ENCODE assay signal across 33 mouse cellular contexts in genomic region chr11:53486351-53486750, GRCm38 (mm10). TPM values are rescaled to one million over a fixed set of nuclear protein-coding genes. Genes with fewer than 3 reads are reported as not detected.
DNase-seq lines count a peak whose midpoint lies in the region; ATAC-seq and TF ChIP-seq lines count a peak whose summit lies in the region.
"Had no signal": no experiment of that assay in that cellular context is flagged by ENCODE, and none has a peak within 500 bp of the region (broad histone marks: within the 10 kb centered on the region; RNA-seq: fewer than 3 reads in every experiment).

No protein-coding gene starts in this region.

- TF ChIP-seq CTCF in kidney, postnatal 0 days (IDR thresholded peaks at IDR 0.05; ENCODE audit: low read depth): no peak
- TF ChIP-seq CTCF in liver, postnatal 0 days (IDR thresholded peaks at IDR 0.05; ENCODE audit: low read depth): no peak

- H3K9ac ChIP-seq in kidney, postnatal 0 days (ENCODE audit: low read depth, low read length): no peak overlapping the region
- no peak overlapping the region for H3K9ac ChIP-seq in liver, postnatal 0 days (replicated peaks)
- H3K9ac ChIP-seq: intestine, embryonic 15.5 days; lung, embryonic 14.5 days had no signal

- DNase-seq in heart, embryonic 10.5 days (ENCODE audit: low spot score): no peak
- no peak for DNase-seq in heart, postnatal 36 days
- no peak for DNase-seq in kidney, postnatal 0 days (ENCODE audit: low spot score)
- no peak for DNase-seq in kidney, adult 8-10 months
- DNase-seq in embryonic facial prominence, embryonic 10.5 days (ENCODE audit: low spot score): no peak
- no peak for DNase-seq in adipocyte (ENCODE audit: low spot score)
- no peak for DNase-seq in liver, postnatal 0 days
- DNase-seq: adrenal gland, postnatal 10 days; B cell, adult 2 months; cerebellum, adult 11 months; gastrocnemius, postnatal 36 days; heart, adult 2 months; kidney, postnatal 25 days; layer of hippocampus, postnatal 36 days; liver, embryonic 13.5 days; lung, embryonic 14.5 days; retina, postnatal 1 day; right cerebral cortex, postnatal 25 days; spleen, adult 18-20 months; thymus, postnatal 14 days had no signal

- H3K4me2 ChIP-seq in kidney, postnatal 0 days (ENCODE audit: low read length): no peak overlapping the region
- H3K4me2 ChIP-seq in liver, postnatal 0 days (ENCODE audit: low read depth, low read length): no peak overlapping the region

- no peak overlapping the region for H3K27ac ChIP-seq in heart, embryonic 10.5 days
- no peak overlapping the region for H3K27ac ChIP-seq in kidney, postnatal 0 days
- H3K27ac ChIP-seq in embryonic facial prominence, embryonic 10.5 days (replicated peaks): no peak overlapping the region
- no peak overlapping the region for H3K27ac ChIP-seq in liver, postnatal 0 days (ENCODE audit: low read depth)
- H3K27ac ChIP-seq: heart, adult 2 months; hindbrain, embryonic 14.5 days; intestine, embryonic 15.5 days; limb, embryonic 13.5 days; liver, embryonic 13.5 days; midbrain, embryonic 13.5 days had no signal

- H3K4me3 ChIP-seq in heart, embryonic 10.5 days: peak overlapping the region; percentile 53; the same call in 1 of the 2 replicates
- no peak overlapping the region for H3K4me3 ChIP-seq in kidney, postnatal 0 days (replicated peaks; ENCODE audit: low read depth, low read length)
- H3K4me3 ChIP-seq in embryonic facial prominence, embryonic 10.5 days: peak overlapping the region; percentile 46; the same call in 1 of the 2 replicates
- H3K4me3 ChIP-seq in liver, postnatal 0 days (ENCODE audit: low read depth, low read length): no peak overlapping the region
- H3K4me3 ChIP-seq: heart, adult 2 months; liver, embryonic 13.5 days had no signal

- TF ChIP-seq EP300 in liver, postnatal 0 days (IDR thresholded peaks at IDR 0.05; ENCODE audit: low read depth): no peak

- peaks cover 20% of the 10 kb centered on the region for H3K4me1 ChIP-seq in heart, embryonic 10.5 days
- H3K4me1 ChIP-seq in kidney, postnatal 0 days (replicated peaks; ENCODE audit: insufficient read depth, low read length): 0 out of 2 replicates have a peak, but pooled peaks cover 2% of the 10 kb centered on the region
- peaks cover 25% of the 10 kb centered on the region for H3K4me1 ChIP-seq in embryonic facial prominence, embryonic 10.5 days
- peaks cover 13% of the 10 kb centered on the region for H3K4me1 ChIP-seq in liver, postnatal 0 days (ENCODE audit: insufficient read depth)

- no peaks in the 10 kb centered on the region for H3K9me3 ChIP-seq in heart, embryonic 10.5 days
- no peaks in the 10 kb centered on the region for H3K9me3 ChIP-seq in kidney, postnatal 0 days (replicated peaks; ENCODE audit: low read length)
- H3K9me3 ChIP-seq in embryonic facial prominence, embryonic 10.5 days: no peaks in the 10 kb centered on the region
- no peaks in the 10 kb centered on the region for H3K9me3 ChIP-seq in liver, postnatal 0 days (ENCODE audit: low read length)
- H3K9me3 ChIP-seq: intestine, embryonic 15.5 days; limb, embryonic 13.5 days; liver, embryonic 13.5 days; midbrain, embryonic 13.5 days had no signal

- WGBS in heart, embryonic 10.5 days: 63% methylated on average over 3 of the region's 3 CpGs
- WGBS in kidney, postnatal 0 days: 80% methylated on average over 3 of the region's 3 CpGs
- WGBS in embryonic facial prominence, embryonic 10.5 days: 57% methylated on average over 3 of the region's 3 CpGs
- WGBS in liver, postnatal 0 days (ENCODE audit: insufficient replicate concordance): 70% methylated on average over 3 of the region's 3 CpGs

- ATAC-seq in kidney, postnatal 0 days (replicated peaks; ENCODE audit: low FRiP score, low read depth): 0 out of 2 replicates have a peak, but pooled peaks have one; percentile 31
- ATAC-seq in liver, postnatal 0 days: no peak
- ATAC-seq: activated CD4-positive, CD25-positive, alpha-beta regulatory T cell, adult 4 months had no signal

- intact Hi-C loops in heart, postnatal 36 days (cut with DNase I): loop anchor here (5.0 kb wide), 1 partner anchor 96 kb away; no protein-coding TSS in a partner anchor

- peaks cover 38% of the 10 kb centered on the region for H3K27me3 ChIP-seq in heart, embryonic 10.5 days (ENCODE audit: insufficient read depth, poor library complexity, severe bottlenecking)
- no peaks in the 10 kb centered on the region for H3K27me3 ChIP-seq in kidney, postnatal 0 days (ENCODE audit: insufficient read depth, low read length)
- H3K27me3 ChIP-seq in embryonic facial prominence, embryonic 10.5 days (replicated peaks; ENCODE audit: low read depth, poor library complexity, severe bottlenecking): peaks cover 68% of the 10 kb centered on the region
- H3K27me3 ChIP-seq in liver, postnatal 0 days (ENCODE audit: insufficient read depth, low read length): peaks cover 12% of the 10 kb centered on the region
- H3K27me3 ChIP-seq: CH12.LX had no signal

- no peaks in the 10 kb centered on the region for H3K36me3 ChIP-seq in heart, embryonic 10.5 days
- H3K36me3 ChIP-seq in kidney, postnatal 0 days (ENCODE audit: insufficient read depth, low read length): no peaks in the 10 kb centered on the region
- no peaks in the 10 kb centered on the region for H3K36me3 ChIP-seq in embryonic facial prominence, embryonic 10.5 days (replicated peaks)
- no peaks in the 10 kb centered on the region for H3K36me3 ChIP-seq in liver, postnatal 0 days (replicated peaks; ENCODE audit: insufficient read depth, low read length)
- H3K36me3 ChIP-seq: intestine, embryonic 15.5 days; limb, embryonic 13.5 days; liver, embryonic 13.5 days; midbrain, embryonic 13.5 days had no signal

RNA-seq across cellular contexts. Expression of gene Sowaha, which starts 6.3 kb away (rescaled TPM):
- 0.32 and 0.38 TPM in 2 replicates for polyA plus RNA-seq in heart, embryonic 10.5 days (2016; fragmentation: Nextera tagmentation; extraction: Ambion mirVana)
- total RNA-seq in heart, postnatal 36 days (2021): under 1 TPM; 0.14 TPM
- 0.26 and 0.39 TPM in 2 replicates for polyA plus RNA-seq in kidney, postnatal 0 days (2015; fragmentation: Nextera tagmentation; extraction: Ambion mirVana)
- polyA plus RNA-seq in embryonic facial prominence, embryonic 10.5 days (2016; fragmentation: Nextera tagmentation; extraction: Ambion mirVana): 0.44 and 0.82 TPM in 2 replicates
- 7.4 and 7.9 TPM in 2 replicates for polyA plus RNA-seq in liver, postnatal 0 days (2015; fragmentation: Nextera tagmentation; extraction: Ambion mirVana)
- total RNA-seq: CH12.LX; megakaryocyte, adult 5-6 weeks had no signal
- polyA plus RNA-seq: activated CD4-positive, CD25-positive, alpha-beta regulatory T cell, adult 4 months had no signal

RNA-seq across cellular contexts. Expression of gene Gm9945, which starts 6.4 kb away (rescaled TPM):
- polyA plus RNA-seq in heart, embryonic 10.5 days (2016; fragmentation: Nextera tagmentation; extraction: Ambion mirVana): not detected in 2 replicates
- total RNA-seq in heart, postnatal 36 days (2021): not detected
- not detected in 2 replicates for polyA plus RNA-seq in kidney, postnatal 0 days (2015; fragmentation: Nextera tagmentation; extraction: Ambion mirVana)
- polyA plus RNA-seq in embryonic facial prominence, embryonic 10.5 days (2016; fragmentation: Nextera tagmentation; extraction: Ambion mirVana): 0.16 TPM in 1 of 2 replicates, not detected in the other
- 0.15 and 0.31 TPM in 2 replicates for polyA plus RNA-seq in liver, postnatal 0 days (2015; fragmentation: Nextera tagmentation; extraction: Ambion mirVana)
- total RNA-seq: adrenal gland, postnatal 10 days; CH12.LX; gastrocnemius, postnatal 36 days; heart, adult 2 months; heart, postnatal 25 days; megakaryocyte, adult 5-6 weeks had no signal
- polyA plus RNA-seq: activated CD4-positive, CD25-positive, alpha-beta regulatory T cell, adult 4 months; embryonic facial prominence, embryonic 14.5 days; heart, adult 2 months; heart, embryonic 14.5 days; intestine, embryonic 15.5 days; limb, embryonic 13.5 days; lung, embryonic 14.5 days; midbrain, embryonic 13.5 days; neural tube, embryonic 11.5 days; testis, adult 2 months had no signal

RNA-seq across cellular contexts. Expression of gene Gm9837, which starts 16.1 kb away (rescaled TPM):
- polyA plus RNA-seq in heart, embryonic 10.5 days (2016; fragmentation: Nextera tagmentation; extraction: Ambion mirVana): not detected in 2 replicates
- total RNA-seq in heart, postnatal 36 days (2021): not detected
- not detected in 2 replicates for polyA plus RNA-seq in kidney, postnatal 0 days (2015; fragmentation: Nextera tagmentation; extraction: Ambion mirVana)
- not detected in 2 replicates for polyA plus RNA-seq in embryonic facial prominence, embryonic 10.5 days (2016; fragmentation: Nextera tagmentation; extraction: Ambion mirVana)
- polyA plus RNA-seq in liver, postnatal 0 days (2015; fragmentation: Nextera tagmentation; extraction: Ambion mirVana): not detected in 2 replicates
- total RNA-seq: adrenal gland, postnatal 10 days; CH12.LX; gastrocnemius, postnatal 36 days; heart, adult 2 months; heart, postnatal 25 days; left cerebral cortex, postnatal 10 days; megakaryocyte, adult 5-6 weeks had no signal
- polyA plus RNA-seq: activated CD4-positive, CD25-positive, alpha-beta regulatory T cell, adult 4 months; embryonic facial prominence, embryonic 14.5 days; heart, adult 2 months; heart, embryonic 14.5 days; hindbrain, embryonic 14.5 days; intestine, embryonic 15.5 days; limb, embryonic 13.5 days; liver, embryonic 13.5 days; lung, embryonic 14.5 days; midbrain, embryonic 13.5 days; neural tube, embryonic 11.5 days had no signal

RNA-seq across cellular contexts. Expression of gene Shroom1, which starts 29.3 kb away (rescaled TPM):
- 2.3 and 2.5 TPM in 2 replicates for polyA plus RNA-seq in heart, embryonic 10.5 days (2016; fragmentation: Nextera tagmentation; extraction: Ambion mirVana)
- under 1 TPM; 0.39 to 0.76 TPM for total RNA-seq in heart, postnatal 36 days (2021)
- polyA plus RNA-seq in kidney, postnatal 0 days (2015; fragmentation: Nextera tagmentation; extraction: Ambion mirVana): 1.1 and 1.2 TPM in 2 replicates
- 2.3 and 2.4 TPM in 2 replicates for polyA plus RNA-seq in embryonic facial prominence, embryonic 10.5 days (2016; fragmentation: Nextera tagmentation; extraction: Ambion mirVana)
- 5.5 TPM in 2 replicates for polyA plus RNA-seq in liver, postnatal 0 days (2015; fragmentation: Nextera tagmentation; extraction: Ambion mirVana)
- total RNA-seq: CH12.LX had no signal

RNA-seq across cellular contexts. Expression of gene Gm10447, which starts 29.4 kb away (rescaled TPM):
- 0.10 and 0.16 TPM in 2 replicates for polyA plus RNA-seq in heart, embryonic 10.5 days (2016; fragmentation: Nextera tagmentation; extraction: Ambion mirVana)
- total RNA-seq in heart, postnatal 36 days (2021): not detected
- polyA plus RNA-seq in kidney, postnatal 0 days (2015; fragmentation: Nextera tagmentation; extraction: Ambion mirVana): 0.08 and 0.14 TPM in 2 replicates
- 0.16 and 0.19 TPM in 2 replicates for polyA plus RNA-seq in embryonic facial prominence, embryonic 10.5 days (2016; fragmentation: Nextera tagmentation; extraction: Ambion mirVana)
- polyA plus RNA-seq in liver, postnatal 0 days (2015; fragmentation: Nextera tagmentation; extraction: Ambion mirVana): 0.06 and 0.25 TPM in 2 replicates
- total RNA-seq: CH12.LX; gastrocnemius, postnatal 36 days; heart, adult 2 months; heart, postnatal 25 days; left cerebral cortex, postnatal 10 days had no signal
- polyA plus RNA-seq: embryonic facial prominence, embryonic 14.5 days; heart, adult 2 months; lung, embryonic 14.5 days; midbrain, embryonic 13.5 days; neural tube, embryonic 11.5 days had no signal

Comparison
In these comparisons a context has a peak if more than half of its experiments do, and no peak if none do; other contexts are left out.
1. H3K4me3 ChIP-seq: peak in heart, embryonic 10.5 days (single experiment) and embryonic facial prominence, embryonic 10.5 days (single experiment); none in kidney, postnatal 0 days (single experiment) and liver, postnatal 0 days (single experiment).